Mouse (Mus musculus) gastrocnemius, adult 8-10 months (tissue): ENCODE measurements at regions not wholly inside any gene's neighbourhood (a gene's known extent, or its start where the extent isn't known, plus 50 kb on each side); places are given as distances from the start of the nearest gene placed in this dataset.

Experiments
- DNase-seq, 2 experiments: peaks; one replicate each; pipeline ENCODE4 v3.0.0; 2022; ENCODE audit warnings: low spot score in 2 of 2

DNA sequence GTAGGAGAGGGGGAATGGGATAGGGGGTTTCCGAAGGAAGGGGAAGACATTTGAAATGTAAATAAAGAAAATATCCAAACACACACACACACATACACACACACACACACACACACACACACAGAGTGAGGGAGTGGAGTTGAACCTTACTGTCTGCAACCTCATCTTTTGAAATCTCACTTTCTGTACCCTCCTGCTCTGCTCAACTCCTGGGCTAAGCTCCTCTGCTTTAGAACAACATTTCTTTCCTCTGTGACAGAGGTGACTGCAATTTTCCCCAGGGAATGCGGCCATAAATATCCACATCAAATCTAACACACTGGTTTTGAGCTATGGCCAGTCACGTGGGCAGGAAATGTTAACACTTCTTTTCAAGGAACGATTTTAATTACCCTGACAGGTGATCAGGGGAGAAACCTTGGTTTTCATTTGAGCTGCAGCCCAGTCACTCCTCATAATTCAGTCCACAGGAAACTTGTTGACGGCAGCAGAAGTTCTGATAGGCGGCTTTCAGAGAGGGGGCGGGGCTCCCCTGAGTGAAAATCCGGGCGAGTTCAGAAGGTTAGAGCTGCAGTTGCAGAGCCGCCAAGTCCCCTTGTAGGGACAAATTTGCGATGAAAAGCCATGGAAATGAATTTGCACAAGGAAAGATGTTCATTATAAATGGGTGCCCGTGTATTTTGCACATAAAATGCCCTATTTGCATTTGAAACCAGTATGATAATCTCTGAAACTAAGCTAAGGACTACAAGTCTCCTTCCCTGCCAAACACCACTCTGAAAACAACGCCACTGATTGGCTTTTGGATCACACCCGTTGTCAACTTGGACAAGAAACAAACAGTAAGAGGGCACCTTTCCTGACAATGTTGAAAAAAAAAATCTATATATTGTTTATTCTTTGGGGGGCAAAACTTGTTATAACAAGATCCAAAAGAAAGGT lies 63.0 kb upstream of the L3mbtl4 start:
- DNase-seq: no peak

DNA sequence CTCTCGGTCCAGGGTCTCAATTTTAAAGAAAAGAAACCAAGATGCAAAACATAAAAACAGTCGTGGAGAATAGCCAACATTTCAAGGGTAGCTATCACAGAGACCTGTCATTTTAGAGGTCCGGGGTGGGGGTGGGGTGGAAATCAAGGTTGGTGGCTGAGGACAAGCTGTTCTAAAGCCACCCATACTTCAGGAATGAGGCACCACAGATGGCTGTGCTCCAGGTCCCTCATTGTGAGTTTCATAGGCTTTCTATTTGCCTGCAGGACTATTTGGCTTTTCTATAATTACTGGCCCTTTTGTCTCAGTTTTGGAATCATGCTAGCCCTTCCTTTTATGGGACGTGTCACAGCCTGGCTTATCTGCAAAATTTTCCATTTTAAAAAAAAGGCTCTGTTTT lies 55.4 kb upstream of the L3mbtl4 start:
- no peak for DNase-seq

DNA sequence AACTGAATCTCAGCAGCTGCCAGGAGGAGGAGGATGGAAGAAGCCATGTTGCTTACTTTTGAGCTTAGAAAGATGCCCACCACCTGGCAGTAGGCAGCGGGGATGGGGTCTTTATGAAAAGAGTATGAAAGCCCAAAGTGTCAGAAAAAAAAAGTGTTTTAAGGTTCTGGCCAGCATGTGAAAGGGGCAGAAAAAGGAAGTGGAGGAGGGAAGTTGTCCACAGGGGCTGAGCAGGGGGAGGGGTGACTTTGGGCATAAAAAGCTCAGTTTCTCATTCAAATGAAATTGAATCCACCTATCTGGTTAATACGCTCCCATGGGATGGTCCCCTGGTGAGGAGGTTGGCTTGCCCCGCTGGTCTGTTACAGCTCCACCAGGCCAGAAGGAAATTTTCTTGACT lies 50.4 kb upstream of the L3mbtl4 start:
- no peak for DNase-seq
